Mouse (Mus musculus): ENCODE measurements around the gene Heatr5a. TPM values are rescaled to one million over a fixed set of nuclear protein-coding genes. Genes with fewer than 3 reads are reported as not detected.
A peak's percentile ranks its signal among the peaks of the same experiment; 100 is the strongest.

The Heatr5a gene
- total RNA-seq, 1 experiment from 2014 or later: 58.0 TPM

- peak; percentile 60 to 71 for ATAC-seq (replicated peaks in 1 of 2; ENCODE audit: insufficient read depth in 1 of 2, low FRiP score in 2 of 2, low TSS enrichment in 1 of 2, low read depth in 1 of 2, poor library complexity in 2 of 2, severe bottlenecking in 2 of 2)
Measured at GRCm38 (mm10) chr12:51985163-51985748, 14.1 kb upstream of the Heatr5a start.

GRCm38 (mm10) chr12:51983625-51984024 lies 12.5 kb upstream of the Heatr5a start:
- no peak for ATAC-seq (replicated peaks in 1 of 2; ENCODE audit: insufficient read depth in 1 of 2, low FRiP score in 2 of 2, low TSS enrichment in 1 of 2, low read depth in 1 of 2, poor library complexity in 2 of 2, severe bottlenecking in 2 of 2)

- peak; percentile 51 to 53 for ATAC-seq (replicated peaks in 1 of 2; ENCODE audit: insufficient read depth in 1 of 2, low FRiP score in 2 of 2, low TSS enrichment in 1 of 2, low read depth in 1 of 2, poor library complexity in 2 of 2, severe bottlenecking in 2 of 2)
Measured at GRCm38 (mm10) chr12:51976531-51976930, 5.4 kb upstream of the Heatr5a start.

- no peak for ATAC-seq (replicated peaks in 1 of 2; ENCODE audit: insufficient read depth in 1 of 2, low FRiP score in 2 of 2, low TSS enrichment in 1 of 2, low read depth in 1 of 2, poor library complexity in 2 of 2, severe bottlenecking in 2 of 2)
Measured at GRCm38 (mm10) chr12:51974381-51974780, 3.3 kb upstream of the Heatr5a start.

GRCm38 (mm10) chr12:51972269-51973065 lies 1.3 kb upstream of the Heatr5a start:
- ATAC-seq (replicated peaks in 1 of 2; ENCODE audit: insufficient read depth in 1 of 2, low FRiP score in 2 of 2, low TSS enrichment in 1 of 2, low read depth in 1 of 2, poor library complexity in 2 of 2, severe bottlenecking in 2 of 2): no peak

GRCm38 (mm10) chr12:51970352-51971069 lies 610 bp downstream of the Heatr5a start:
- ATAC-seq (replicated peaks in 1 of 2; ENCODE audit: insufficient read depth in 1 of 2, low FRiP score in 2 of 2, low TSS enrichment in 1 of 2, low read depth in 1 of 2, poor library complexity in 2 of 2, severe bottlenecking in 2 of 2): peak; percentile 29 to 40; a peak in 3 of 4 replicates

GRCm38 (mm10) chr12:51969876-51970275 lies 1.2 kb downstream of the Heatr5a start:
- ATAC-seq (replicated peaks in 1 of 2; ENCODE audit: insufficient read depth in 1 of 2, low FRiP score in 2 of 2, low TSS enrichment in 1 of 2, low read depth in 1 of 2, poor library complexity in 2 of 2, severe bottlenecking in 2 of 2): 0 out of 4 replicates have a peak, but pooled peaks of 1 of the 2 experiments have one; percentile 6

GRCm38 (mm10) chr12:51969092-51969491 lies 2.0 kb downstream of the Heatr5a start:
- no peak for ATAC-seq (replicated peaks in 1 of 2; ENCODE audit: insufficient read depth in 1 of 2, low FRiP score in 2 of 2, low TSS enrichment in 1 of 2, low read depth in 1 of 2, poor library complexity in 2 of 2, severe bottlenecking in 2 of 2)

GRCm38 (mm10) chr12:51967915-51968595 lies 3.1 kb downstream of the Heatr5a start:
- peak; percentile 2 to 18; a peak in 1 of 4 replicates for ATAC-seq (replicated peaks in 1 of 2; ENCODE audit: insufficient read depth in 1 of 2, low FRiP score in 2 of 2, low TSS enrichment in 1 of 2, low read depth in 1 of 2, poor library complexity in 2 of 2, severe bottlenecking in 2 of 2)

GRCm38 (mm10) chr12:51957626-51958025 lies 13.5 kb downstream of the Heatr5a start:
- no peak for ATAC-seq (replicated peaks in 1 of 2; ENCODE audit: insufficient read depth in 1 of 2, low FRiP score in 2 of 2, low TSS enrichment in 1 of 2, low read depth in 1 of 2, poor library complexity in 2 of 2, severe bottlenecking in 2 of 2)

GRCm38 (mm10) chr12:51952309-51952708 lies 18.8 kb downstream of the Heatr5a start:
- no peak for ATAC-seq (replicated peaks in 1 of 2; ENCODE audit: insufficient read depth in 1 of 2, low FRiP score in 2 of 2, low TSS enrichment in 1 of 2, low read depth in 1 of 2, poor library complexity in 2 of 2, severe bottlenecking in 2 of 2)

- ATAC-seq (replicated peaks in 1 of 2; ENCODE audit: insufficient read depth in 1 of 2, low FRiP score in 2 of 2, low TSS enrichment in 1 of 2, low read depth in 1 of 2, poor library complexity in 2 of 2, severe bottlenecking in 2 of 2): no peak
Measured at GRCm38 (mm10) chr12:51947498-51947945, 23.6 kb downstream of the Heatr5a start.

GRCm38 (mm10) chr12:51945331-51945730 lies 25.8 kb downstream of the Heatr5a start:
- ATAC-seq (replicated peaks in 1 of 2; ENCODE audit: insufficient read depth in 1 of 2, low FRiP score in 2 of 2, low TSS enrichment in 1 of 2, low read depth in 1 of 2, poor library complexity in 2 of 2, severe bottlenecking in 2 of 2): no peak

- ATAC-seq (replicated peaks in 1 of 2; ENCODE audit: insufficient read depth in 1 of 2, low FRiP score in 2 of 2, low TSS enrichment in 1 of 2, low read depth in 1 of 2, poor library complexity in 2 of 2, severe bottlenecking in 2 of 2): no peak
Measured at GRCm38 (mm10) chr12:51939848-51940247, 31.3 kb downstream of the Heatr5a start.

GRCm38 (mm10) chr12:51937938-51938337 lies 33.2 kb downstream of the Heatr5a start:
- ATAC-seq (replicated peaks in 1 of 2; ENCODE audit: insufficient read depth in 1 of 2, low FRiP score in 2 of 2, low TSS enrichment in 1 of 2, low read depth in 1 of 2, poor library complexity in 2 of 2, severe bottlenecking in 2 of 2): no peak

GRCm38 (mm10) chr12:51929630-51930029 lies 41.5 kb downstream of the Heatr5a start:
- ATAC-seq (replicated peaks in 1 of 2; ENCODE audit: insufficient read depth in 1 of 2, low FRiP score in 2 of 2, low TSS enrichment in 1 of 2, low read depth in 1 of 2, poor library complexity in 2 of 2, severe bottlenecking in 2 of 2): no peak

GRCm38 (mm10) chr12:51917191-51917590 lies 53.9 kb downstream of the Heatr5a start:
- no peak for ATAC-seq (replicated peaks in 1 of 2; ENCODE audit: insufficient read depth in 1 of 2, low FRiP score in 2 of 2, low TSS enrichment in 1 of 2, low read depth in 1 of 2, poor library complexity in 2 of 2, severe bottlenecking in 2 of 2)

Data from hematopoietic stem cell, adult 5-6 weeks (primary cell).